Mouse (Mus musculus) hindbrain, embryonic 16.5 days (tissue): ENCODE results near the gene Ftsj1. TPM values are rescaled to one million over a fixed set of nuclear protein-coding genes. Genes with fewer than 3 reads are reported as not detected.

Experiments
- polyA plus RNA-seq: library from polyadenylated mRNA; unstranded; fragments of >200 nt; fragmentation: Nextera tagmentation; extraction: Ambion mirVana; gene quantifications from 2 replicates; pipeline ENCODE4 v1.2.1, GENCODE M21; 2015

Gene Ftsj1
- polyA plus RNA-seq, 1 experiment from 2014 or later, result 49.9 TPM

Other genes with a start within 250 kb of the Ftsj1 start
- gene Glod5, start 233.9 kb downstream of the Ftsj1 start, polyA plus RNA-seq, result 0.25 and 0.49 TPM in 2 replicates
- gene Suv39h1, start 177.6 kb downstream of the Ftsj1 start, polyA plus RNA-seq, result 34.2 and 41.4 TPM in 2 replicates
- gene Was, start 161.9 kb downstream of the Ftsj1 start, polyA plus RNA-seq, result 0.28 and 0.29 TPM in 2 replicates
- gene Wdr13, start 119.5 kb downstream of the Ftsj1 start, polyA plus RNA-seq, result 65.0 and 65.9 TPM in 2 replicates
- gene Rbm3, start 106.5 kb downstream of the Ftsj1 start, polyA plus RNA-seq, result 269 and 303 TPM in 2 replicates
- gene Tbc1d25, start 76.2 kb downstream of the Ftsj1 start, polyA plus RNA-seq, result 23.2 and 23.3 TPM in 2 replicates
- gene Ebp, start 58.9 kb downstream of the Ftsj1 start, polyA plus RNA-seq, result 34.8 and 36.6 TPM in 2 replicates
- gene Porcn, start 45.9 kb downstream of the Ftsj1 start, polyA plus RNA-seq, result 50.7 and 55.4 TPM in 2 replicates
- 34.6 and 43.0 TPM in 2 replicates for gene Slc38a5, start 18.7 kb upstream of the Ftsj1 start, polyA plus RNA-seq
- gene Ssxb10, start 75.0 kb upstream of the Ftsj1 start, polyA plus RNA-seq, result not detected in 2 replicates
- gene Ssxb9, start 114.6 kb upstream of the Ftsj1 start, polyA plus RNA-seq, result not detected in 2 replicates
- not detected in 2 replicates for gene Ssxb1, start 160.9 kb upstream of the Ftsj1 start, polyA plus RNA-seq
- gene Ssxb2, start 209.3 kb upstream of the Ftsj1 start, polyA plus RNA-seq, result not detected in 2 replicates